Mouse (Mus musculus): ENCODE data around the gene Adam11.

- TF ChIP-seq CTCF (IDR thresholded peaks at IDR 0.05; ENCODE audit: low read depth) (no peak), EP300 (IDR thresholded peaks at IDR 0.05; ENCODE audit: low read depth) (no peak)
Measured at GRCm38 (mm10) chr11:102762248-102762647, 1.0 kb downstream of the Adam11 start.

Measured in heart, postnatal 0 days (tissue).